Mouse (Mus musculus) forebrain, postnatal 0 days (tissue): ENCODE measurements around the gene Armh3. TPM values are rescaled to one million over a fixed set of nuclear protein-coding genes. Genes with fewer than 3 reads are reported as not detected.

ENCODE experiments used
- ATAC-seq: fragments of 200-750 bp; cut with Nextera tagmentation; 2 replicates; pipeline ENCODE4 v1.8.0; 2017; ENCODE audit warnings: mild to moderate bottlenecking, moderate library complexity
- DNase-seq: peaks from one replicate; pipeline ENCODE4 v3.0.0-alpha.2; 2015
- H3K27ac ChIP-seq: fragments of 300-500 bp; sonication (generic); 2 replicates; pipeline ENCODE4 v1.5.1; 2014; ENCODE audit warnings: low read depth, mild to moderate bottlenecking, antibody characterized with exemption, low read length, moderate library complexity, mixed read lengths
- H3K27me3 ChIP-seq: fragments of 300-500 bp; sonication (generic); 2 replicates; pipeline ENCODE4 v1.6.1; 2014; ENCODE audit warnings: mild to moderate bottlenecking, low read length, mixed read lengths; ENCODE audit not compliant: insufficient read depth
- H3K36me3 ChIP-seq: fragments of 300-500 bp; sonication (generic); 2 replicates; pipeline ENCODE4 v1.6.1; 2014; ENCODE audit warnings: mild to moderate bottlenecking, moderate library complexity; ENCODE audit not compliant: insufficient read depth
- H3K4me1 ChIP-seq: fragments of 300-500 bp; sonication (generic); 2 replicates; pipeline ENCODE4 v1.6.1; 2014; ENCODE audit warnings: antibody characterized with exemption; ENCODE audit not compliant: insufficient read depth
- H3K4me2 ChIP-seq: fragments of 300-500 bp; sonication (generic); 2 replicates; pipeline ENCODE4 v1.6.1; 2014; ENCODE audit warnings: low read depth, mild to moderate bottlenecking, moderate library complexity
- H3K4me3 ChIP-seq: fragments of 300-500 bp; sonication (generic); 2 replicates; pipeline ENCODE4 v1.5.1; 2014; ENCODE audit warnings: low read depth, low read length, mixed read lengths
- H3K9ac ChIP-seq: fragments of 300-500 bp; sonication (generic); 2 replicates; pipeline ENCODE4 v1.6.1; 2014; ENCODE audit warnings: mild to moderate bottlenecking
- H3K9me3 ChIP-seq: fragments of 300-500 bp; sonication (generic); 2 replicates; pipeline ENCODE4 v1.6.1; 2016; ENCODE audit warnings: low read length
- CTCF ChIP-seq: sonication (generic); IDR thresholded peaks from 2 replicates; pipeline ENCODE4 v1.5.1; 2016; ENCODE audit warnings: antibody characterized with exemption, control low read depth, low read depth
- WGBS: fragments of 180-500 bp; shearing (Covaris S2); extraction: QIAGEN DNeasy Blood & Tissue Kit; methylation state at CpG from one replicate; pipeline ENCODE4 v1.1.7; 2014; 5-methylcytosine and 5-hydroxymethylcytosine counted together
- polyA plus RNA-seq: library from polyadenylated mRNA; unstranded; fragments of >200 nt; fragmentation: Nextera tagmentation; extraction: Ambion mirVana; gene quantifications from 2 replicates; pipeline ENCODE4 v1.2.1, GENCODE M21; 2015
- total RNA-seq: library from RNA; depleted of rRNA; stranded (reverse); fragments of >200 nt; gene quantifications from 2 replicates; pipeline ENCODE4 v1.2.3, GENCODE M21; 2014

Gene Armh3
- total and polyA plus RNA-seq, 2 experiments from 2014 or later = 20.9 to 22.5 TPM

DNA sequence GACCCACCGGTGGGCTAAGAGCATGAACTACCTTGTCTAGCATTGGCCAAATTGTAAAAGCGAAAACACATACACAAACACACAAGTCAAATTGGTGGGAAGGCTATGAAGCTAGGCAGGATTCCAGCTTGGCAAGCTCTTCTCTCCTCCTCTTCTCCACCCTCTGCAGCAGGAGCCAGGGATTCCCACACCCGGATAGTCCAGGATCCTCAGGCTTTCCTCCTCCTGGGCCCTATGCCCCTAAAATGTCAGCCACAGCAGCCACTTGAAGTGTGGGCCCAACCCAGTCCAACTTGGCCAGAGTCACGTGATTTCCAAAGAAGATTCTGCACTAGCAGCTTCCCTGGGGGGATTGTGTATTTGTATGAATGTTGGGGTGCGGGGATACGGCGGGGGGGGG is 45.1 kb upstream of the Armh3 start:
- no peak for TF ChIP-seq CTCF
- peak overlapping the region; percentile 98 for H3K27ac ChIP-seq
- H3K27me3 ChIP-seq = no peaks in the 10 kb centered on the region
- H3K9ac ChIP-seq = peak overlapping the region; percentile 95; the same call in 1 of the 2 replicates
- H3K4me2 ChIP-seq = peak overlapping the region; percentile 87
- no peaks in the 10 kb centered on the region for H3K9me3 ChIP-seq
- peaks cover 40% of the 10 kb centered on the region for H3K4me1 ChIP-seq
- WGBS = 27% methylated on average over 7 of the region's 7 CpGs
- DNase-seq (peak; percentile 33), ATAC-seq (no peak)
- peak overlapping the region; percentile 92 for H3K4me3 ChIP-seq
- no peaks in the 10 kb centered on the region for H3K36me3 ChIP-seq

DNA sequence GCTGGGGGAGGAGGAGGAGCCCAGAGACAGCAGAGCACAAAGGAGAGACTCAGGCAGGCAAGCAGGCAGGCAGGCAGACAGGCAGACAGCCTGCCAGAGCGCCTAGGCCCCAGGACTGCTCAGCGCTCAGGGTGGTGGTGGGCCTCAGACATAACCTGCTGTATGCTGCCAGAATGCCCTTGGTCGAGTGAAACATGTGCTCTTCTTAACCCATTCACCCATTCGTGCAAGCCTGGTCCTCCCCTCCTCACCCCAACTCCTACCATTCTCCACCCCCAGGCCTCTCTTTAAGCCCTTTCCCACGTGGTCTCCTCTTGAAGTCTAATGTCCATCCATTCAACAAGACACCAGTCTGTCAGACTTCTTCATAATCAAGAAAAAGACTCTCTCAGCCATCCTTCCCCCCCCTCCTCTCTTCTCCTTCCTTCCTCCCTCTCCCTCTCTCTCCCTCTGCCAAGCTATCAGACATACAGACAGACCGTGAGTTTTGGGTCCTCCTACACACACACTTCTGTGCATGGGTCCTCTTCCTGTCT is 44.3 kb upstream of the Armh3 start:
- DNase-seq = peak; percentile 71
- peak; percentile 43 for ATAC-seq

DNA sequence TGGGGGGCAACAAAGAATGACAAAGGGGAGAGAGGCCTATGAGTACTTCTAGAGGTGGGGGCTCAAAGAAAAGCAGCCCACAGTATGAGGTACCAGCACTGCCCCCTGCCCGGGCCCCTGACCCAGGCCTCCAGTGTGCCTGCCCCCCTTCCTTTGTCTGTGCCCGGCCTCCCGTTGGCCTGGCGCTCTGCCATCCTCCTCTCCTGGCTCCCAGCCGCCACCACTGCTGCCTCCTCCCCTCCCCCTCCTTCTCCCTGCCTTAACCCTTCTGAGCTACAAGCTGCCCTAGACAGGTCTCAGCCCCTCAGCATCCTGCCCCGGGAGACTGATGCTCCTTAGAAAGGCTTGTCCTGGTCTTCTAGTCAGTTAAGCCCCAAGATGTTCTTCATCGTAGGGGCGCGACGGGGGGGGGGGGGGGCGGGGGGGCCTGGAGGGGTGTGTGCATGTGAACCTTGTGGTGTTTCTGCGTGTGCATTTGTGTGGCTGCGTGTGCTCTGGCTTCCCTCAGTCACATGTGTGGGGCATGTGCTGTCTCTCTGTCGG is 43.7 kb upstream of the Armh3 start:
- no peaks in the 10 kb centered on the region for H3K27me3 ChIP-seq
- H3K9me3 ChIP-seq = no peaks in the 10 kb centered on the region
- DNase-seq (peak; percentile 81), ATAC-seq (peak; percentile 7; the same call in 1 of the 2 replicates)
- no peaks in the 10 kb centered on the region for H3K36me3 ChIP-seq
- peaks cover 54% of the 10 kb centered on the region for H3K4me1 ChIP-seq
- H3K9ac ChIP-seq = peak overlapping the region; percentile 95
- WGBS = 1% methylated on average over 12 of the region's 14 CpGs
- peak overlapping the region; percentile 92 for H3K4me3 ChIP-seq
- H3K4me2 ChIP-seq = peak overlapping the region; percentile 87
- TF ChIP-seq CTCF = no peak
- peak overlapping the region; percentile 98 for H3K27ac ChIP-seq

More for the DNA sequence above, 44.3 kb upstream of the Armh3 start:
- no peaks in the 10 kb centered on the region for H3K9me3 ChIP-seq
- H3K9ac ChIP-seq = peak overlapping the region; percentile 95
- TF ChIP-seq CTCF = no peak
- peak overlapping the region; percentile 98 for H3K27ac ChIP-seq
- H3K36me3 ChIP-seq = no peaks in the 10 kb centered on the region
- WGBS = 2% methylated on average over 6 of the region's 6 CpGs
- H3K27me3 ChIP-seq = no peaks in the 10 kb centered on the region
- peak overlapping the region; percentile 87 for H3K4me2 ChIP-seq
- peaks cover 49% of the 10 kb centered on the region for H3K4me1 ChIP-seq
- peak overlapping the region; percentile 92 for H3K4me3 ChIP-seq

DNA sequence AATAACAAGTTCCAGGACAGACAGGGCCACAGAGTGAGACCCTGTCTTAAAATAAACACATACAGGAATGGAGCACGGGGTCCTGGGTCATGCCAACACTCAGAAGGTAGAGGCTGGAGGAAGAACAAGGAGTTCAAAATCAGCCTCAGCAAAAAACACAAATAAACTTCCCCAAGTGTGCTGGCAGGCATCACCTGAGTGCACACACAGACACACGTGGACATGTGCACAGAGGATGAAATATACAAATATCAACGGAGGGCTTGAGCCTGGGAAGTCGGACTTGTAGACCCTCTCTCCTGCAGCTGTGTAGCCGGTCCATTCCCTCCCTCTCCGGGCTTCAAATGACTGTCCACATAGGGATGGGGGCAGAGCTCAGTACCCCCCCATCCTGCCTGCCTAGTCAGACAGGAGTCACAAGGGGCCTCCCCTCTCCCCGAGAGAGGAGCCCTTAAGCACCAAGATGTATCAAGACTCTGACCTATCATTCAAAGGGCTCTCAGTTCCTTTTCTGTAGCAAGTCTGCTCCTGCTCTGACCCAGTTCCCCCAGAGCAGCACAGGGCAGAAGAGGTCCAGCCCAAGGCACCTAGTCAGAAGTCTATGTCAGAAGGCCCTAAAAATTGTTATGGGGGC is 43.1 kb upstream of the Armh3 start:
- WGBS = 7% methylated on average over 7 of the region's 7 CpGs
- DNase-seq (no peak), ATAC-seq (no peak)
- Histone ChIP-seq H3K27ac (peak overlapping the region; percentile 98), H3K27me3 (no peaks in the 10 kb centered on the region), H3K4me3 (peak overlapping the region; percentile 92), H3K9ac (peak overlapping the region; percentile 95), H3K9me3 (no peaks in the 10 kb centered on the region), H3K4me1 (peaks cover 58% of the 10 kb centered on the region), H3K4me2 (peak overlapping the region; percentile 87), H3K36me3 (peaks cover 2% of the 10 kb centered on the region; the same call in 1 of the 2 replicates)
- TF ChIP-seq CTCF = no peak

DNA sequence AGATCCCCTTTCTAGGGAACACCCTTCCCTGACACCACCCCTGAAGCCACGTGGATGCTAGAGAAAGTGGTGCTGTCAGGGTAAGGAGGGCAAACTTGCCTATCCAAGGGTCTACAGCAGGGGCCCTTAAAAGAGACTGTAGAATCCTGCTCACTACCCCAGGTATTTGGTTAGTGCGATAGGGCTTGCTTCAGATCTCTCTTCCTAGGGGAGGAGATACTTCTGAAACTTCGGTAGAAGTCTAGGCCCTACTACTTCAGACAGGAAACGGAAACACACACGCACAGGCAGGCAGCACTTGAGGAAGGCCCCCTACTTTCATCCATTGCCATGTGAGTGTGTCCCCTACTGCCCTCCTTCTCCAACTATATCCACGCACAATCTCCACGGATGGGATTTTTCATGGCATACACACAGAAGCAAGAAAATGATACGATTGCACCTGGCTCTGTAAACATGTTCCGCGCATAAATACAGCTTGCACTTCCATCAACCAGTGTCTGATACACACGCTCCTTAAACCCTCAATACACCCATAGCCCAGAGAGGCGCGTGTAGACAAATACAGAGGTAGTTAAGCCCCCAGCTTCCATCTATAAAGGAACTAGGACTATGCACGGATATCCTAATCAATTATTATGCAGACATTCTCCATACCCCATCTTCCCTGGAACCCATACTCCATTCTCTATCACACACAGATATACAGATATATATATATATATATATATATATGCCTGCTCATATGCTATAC is 42.0 kb upstream of the Armh3 start:
- peaks cover 53% of the 10 kb centered on the region for H3K4me1 ChIP-seq
- peaks cover 13% of the 10 kb centered on the region for H3K36me3 ChIP-seq
- peak overlapping the region; percentile 85 for H3K27ac ChIP-seq
- no peaks in the 10 kb centered on the region for H3K9me3 ChIP-seq
- H3K4me2 ChIP-seq = peak overlapping the region; percentile 91
- peak overlapping the region; percentile 58 for H3K4me3 ChIP-seq
- WGBS = 27% methylated on average over 14 of the region's 14 CpGs
- peak overlapping the region; percentile 81 for H3K9ac ChIP-seq
- TF ChIP-seq CTCF = no peak
- DNase-seq (no peak), ATAC-seq (no peak)
- H3K27me3 ChIP-seq = no peaks in the 10 kb centered on the region

DNA sequence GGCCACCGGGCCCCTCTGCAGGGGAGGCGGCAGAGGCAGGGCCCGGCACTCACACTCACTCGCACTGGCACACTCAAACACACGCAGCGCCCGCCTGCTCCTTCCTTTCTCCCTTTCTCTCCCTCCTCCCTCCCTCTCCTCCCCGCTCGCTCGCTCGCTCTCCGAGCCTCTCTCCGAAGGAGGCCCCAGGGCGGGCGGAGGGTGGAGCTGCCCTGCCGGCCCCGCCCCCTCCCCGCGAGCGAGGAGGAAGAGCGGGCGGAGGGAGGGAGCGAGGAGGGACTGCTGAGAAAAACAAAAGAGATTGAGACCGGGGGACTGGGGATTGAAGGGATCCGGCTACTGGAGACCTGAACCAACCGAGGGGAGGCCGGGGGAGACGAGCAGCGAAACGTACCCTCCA is 41.2 kb upstream of the Armh3 start:
- no peak for TF ChIP-seq CTCF
- H3K4me3 ChIP-seq = peak overlapping the region; percentile 58
- WGBS = 1% methylated on average over 20 of the region's 30 CpGs
- H3K4me1 ChIP-seq = peaks cover 53% of the 10 kb centered on the region
- no peaks in the 10 kb centered on the region for H3K27me3 ChIP-seq
- peaks cover 22% of the 10 kb centered on the region for H3K36me3 ChIP-seq
- peak overlapping the region; percentile 85 for H3K27ac ChIP-seq
- no peaks in the 10 kb centered on the region for H3K9me3 ChIP-seq
- ATAC-seq (peak; percentile 81), DNase-seq (peak; percentile 93)
- peak overlapping the region; percentile 91 for H3K4me2 ChIP-seq
- H3K9ac ChIP-seq = peak overlapping the region; percentile 81
